Mouse (Mus musculus) spleen, adult 12 weeks (tissue): ENCODE results near the gene Adamts6.

Source experiments
- DNase-seq: peaks from one replicate; pipeline ENCODE4 v3.0.0; 2022; ENCODE audit warnings: low spot score

The Adamts6 gene

GRCm38 (mm10) chr13:104516766-104517364 is 229.2 kb downstream of the Adamts6 start:
- no peak for DNase-seq

- no peak for DNase-seq
These were observed 230.1 kb downstream of the Adamts6 start for GRCm38 (mm10) chr13:104517638-104518311.

- no peak for DNase-seq
These were observed 230.8 kb downstream of the Adamts6 start for GRCm38 (mm10) chr13:104518312-104519005.

GRCm38 (mm10) chr13:104519006-104519695 is 231.5 kb downstream of the Adamts6 start:
- no peak for DNase-seq

GRCm38 (mm10) chr13:104519981-104520380 is 232.3 kb downstream of the Adamts6 start:
- DNase-seq: no peak

GRCm38 (mm10) chr13:104520461-104520860 is 232.8 kb downstream of the Adamts6 start:
- no peak for DNase-seq

- no peak for DNase-seq
These were observed 233.9 kb downstream of the Adamts6 start for GRCm38 (mm10) chr13:104521532-104521931.

- DNase-seq: no peak
These were observed 238.0 kb downstream of the Adamts6 start for GRCm38 (mm10) chr13:104525656-104526055.

GRCm38 (mm10) chr13:104529238-104529637 is 241.6 kb downstream of the Adamts6 start:
- no peak for DNase-seq

- DNase-seq: no peak
These were observed 244.2 kb downstream of the Adamts6 start for GRCm38 (mm10) chr13:104531841-104532240.

GRCm38 (mm10) chr13:104532723-104533122 is 245.1 kb downstream of the Adamts6 start:
- DNase-seq: no peak

GRCm38 (mm10) chr13:104533806-104534495 is 246.3 kb downstream of the Adamts6 start:
- no peak for DNase-seq

- DNase-seq: no peak
These were observed 253.3 kb downstream of the Adamts6 start for GRCm38 (mm10) chr13:104540861-104541398.

GRCm38 (mm10) chr13:104542123-104542758 is 254.6 kb downstream of the Adamts6 start:
- DNase-seq: no peak

- DNase-seq: no peak
These were observed 255.1 kb downstream of the Adamts6 start for GRCm38 (mm10) chr13:104542759-104543141.
